Comparison of ENCODE assay signal across 8 mouse cellular contexts in the genomic region with DNA sequence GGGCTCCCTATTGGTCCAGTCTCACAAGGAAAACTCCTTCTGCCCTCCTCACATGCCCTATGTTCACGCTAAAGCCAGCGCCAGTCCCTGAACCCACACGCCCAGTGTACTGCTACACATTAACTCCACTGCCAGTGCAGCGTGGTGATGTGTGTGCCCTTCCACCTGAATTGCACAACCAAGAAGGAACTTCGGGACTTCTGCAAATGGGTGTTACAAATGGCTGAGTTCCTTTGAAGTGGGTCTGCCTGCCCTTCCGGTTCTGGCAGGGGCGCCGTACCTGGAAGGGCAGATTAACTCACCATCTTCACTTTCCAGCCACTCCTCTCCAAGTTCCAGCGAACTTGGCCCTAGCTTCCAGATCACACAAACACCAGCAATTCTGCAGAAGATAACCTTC. TPM values are rescaled to one million over a fixed set of nuclear protein-coding genes. Genes with fewer than 3 reads are reported as not detected.
DNase-seq lines count a peak whose midpoint lies in the region; ATAC-seq and TF ChIP-seq lines count a peak whose summit lies in the region.

No protein-coding gene starts in this region.

- H3K4me2 ChIP-seq in embryonic facial prominence, embryonic 11.5 days (ENCODE audit: low read depth, low read length), result peak overlapping the region; percentile 54
- H3K4me2 ChIP-seq in hindbrain, embryonic 16.5 days (ENCODE audit: low read length), result peak overlapping the region; percentile 67
- H3K4me2 ChIP-seq in liver, embryonic 15.5 days, result peak overlapping the region; percentile 61

- no peak overlapping the region for H3K9ac ChIP-seq in ES-Bruce4 (ENCODE audit: low read depth, poor library complexity, severe bottlenecking)
- H3K9ac ChIP-seq in embryonic facial prominence, embryonic 11.5 days (replicated peaks; ENCODE audit: low read length), result no peak overlapping the region; the same call in 1 of the 2 replicates
- no peak overlapping the region for H3K9ac ChIP-seq in hindbrain, embryonic 16.5 days (ENCODE audit: low read depth, low read length)
- no peak overlapping the region for H3K9ac ChIP-seq in liver, embryonic 15.5 days

- no peak for TF ChIP-seq CTCF in ES-Bruce4 (IDR thresholded peaks at IDR 0.05; ENCODE audit: low read depth, low read length)

- TF ChIP-seq EP300 in ES-Bruce4 (IDR thresholded peaks at IDR 0.05; ENCODE audit: insufficient read depth, low read depth, low read length), result no peak

- H3K9me3 ChIP-seq in ES-Bruce4 (replicated peaks; ENCODE audit: control insufficient read depth, insufficient read depth, low read length, poor library complexity, severe bottlenecking), result no peaks in the 10 kb centered on the region
- no peaks in the 10 kb centered on the region for H3K9me3 ChIP-seq in embryonic facial prominence, embryonic 11.5 days (replicated peaks; ENCODE audit: control insufficient read depth, low read length)
- no peaks in the 10 kb centered on the region for H3K9me3 ChIP-seq in hindbrain, embryonic 16.5 days (ENCODE audit: control insufficient read depth, low read length)
- H3K9me3 ChIP-seq in liver, embryonic 15.5 days (replicated peaks), result no peaks in the 10 kb centered on the region

- TF ChIP-seq POLR2A in ES-Bruce4 (IDR thresholded peaks at IDR 0.05; ENCODE audit: insufficient read depth, low read length), result no peak

- no peak for DNase-seq in embryonic facial prominence, embryonic 11.5 days (ENCODE audit: low spot score)
- no peak for DNase-seq in cerebellum, adult 11 months
- no peak for DNase-seq in cerebellum, adult 9-11 months
- no peak for DNase-seq in frontal cortex, postnatal 36 days (ENCODE audit: low spot score in 2 of 2)

- no peak for ATAC-seq in embryonic facial prominence, embryonic 11.5 days (replicated peaks; ENCODE audit: insufficient number of reproducible peaks, low FRiP score, low TSS enrichment, low read depth)
- no peak for ATAC-seq in hindbrain, embryonic 16.5 days
- ATAC-seq in liver, embryonic 15.5 days (ENCODE audit: insufficient read depth), result peak; percentile 14; the same call in 1 of the 2 replicates
- ATAC-seq in neutrophil, adult 5-6 weeks (ENCODE audit: extremely low read depth, insufficient number of reproducible peaks, low FRiP score, poor library complexity, severe bottlenecking), result peak; percentile 68

- H3K27ac ChIP-seq in ES-Bruce4 (ENCODE audit: insufficient read depth, low read length), result no peak overlapping the region
- peak overlapping the region; percentile 66; the same call in 1 of the 2 replicates for H3K27ac ChIP-seq in embryonic facial prominence, embryonic 11.5 days (replicated peaks; ENCODE audit: low read depth, low read length)
- H3K27ac ChIP-seq in hindbrain, embryonic 16.5 days (ENCODE audit: low read depth, low read length), result peak overlapping the region; percentile 41
- H3K27ac ChIP-seq in liver, embryonic 15.5 days (replicated peaks), result peak overlapping the region; percentile 83

- 37% methylated on average over 9 of the region's 9 CpGs for WGBS in embryonic facial prominence, embryonic 11.5 days
- WGBS in hindbrain, embryonic 16.5 days, result 41% methylated on average over 9 of the region's 9 CpGs
- whole genome bisulfite sequencing in liver, embryonic 15.5 days (ENCODE audit: insufficient replicate concordance), result 9% methylated on average over 9 of the region's 9 CpGs

- H3K4me1 ChIP-seq in ES-Bruce4 (ENCODE audit: control insufficient read depth, insufficient read depth, low read length), result peaks cover 4% of the 10 kb centered on the region
- peaks cover 3% of the 10 kb centered on the region for H3K4me1 ChIP-seq in embryonic facial prominence, embryonic 11.5 days (ENCODE audit: control insufficient read depth, insufficient read depth, low read length)
- H3K4me1 ChIP-seq in hindbrain, embryonic 16.5 days (ENCODE audit: control insufficient read depth, insufficient read depth, low read depth, low read length), result peaks cover 23% of the 10 kb centered on the region
- peaks cover 40% of the 10 kb centered on the region for H3K4me1 ChIP-seq in liver, embryonic 15.5 days (replicated peaks)

- no peaks in the 10 kb centered on the region for H3K36me3 ChIP-seq in ES-Bruce4 (ENCODE audit: control insufficient read depth, insufficient read depth, low read length, poor library complexity, severe bottlenecking)
- no peaks in the 10 kb centered on the region for H3K36me3 ChIP-seq in embryonic facial prominence, embryonic 11.5 days (replicated peaks; ENCODE audit: control insufficient read depth, insufficient read depth, low read depth, low read length)
- no peaks in the 10 kb centered on the region for H3K36me3 ChIP-seq in hindbrain, embryonic 16.5 days (ENCODE audit: control insufficient read depth, insufficient read depth, low read length)
- no peaks in the 10 kb centered on the region for H3K36me3 ChIP-seq in liver, embryonic 15.5 days (replicated peaks)

- H3K27me3 ChIP-seq in ES-Bruce4 (ENCODE audit: control insufficient read depth, insufficient read depth, low read length, poor library complexity, severe bottlenecking), result no peaks in the 10 kb centered on the region
- H3K27me3 ChIP-seq in embryonic facial prominence, embryonic 11.5 days (ENCODE audit: control insufficient read depth, insufficient read depth, low read length), result no peaks in the 10 kb centered on the region
- H3K27me3 ChIP-seq in hindbrain, embryonic 16.5 days (replicated peaks; ENCODE audit: control insufficient read depth, insufficient read depth, low read length), result no peaks in the 10 kb centered on the region
- peaks cover 40% of the 10 kb centered on the region for H3K27me3 ChIP-seq in liver, embryonic 15.5 days

- peak overlapping the region; percentile 26 for H3K4me3 ChIP-seq in ES-Bruce4 (ENCODE audit: low read depth, low read length)
- H3K4me3 ChIP-seq in embryonic facial prominence, embryonic 11.5 days (ENCODE audit: low read depth, low read length), result no peak overlapping the region
- H3K4me3 ChIP-seq in hindbrain, embryonic 16.5 days (ENCODE audit: low read length), result no peak overlapping the region
- H3K4me3 ChIP-seq in liver, embryonic 15.5 days (replicated peaks), result peak overlapping the region; percentile 26

RNA-seq across cellular contexts. Expression of gene Egln3, which starts 12.5 kb away (rescaled TPM):
- polyA plus RNA-seq in ES-Bruce4 (2011; ENCODE audit: insufficient read depth, insufficient read length, low read depth, missing spikeins), result 19.2 and 20.0 TPM in 2 replicates
- polyA plus RNA-seq in embryonic facial prominence, embryonic 11.5 days (2014; fragmentation: Nextera tagmentation; extraction: Ambion mirVana), result 5.8 TPM in 2 replicates
- polyA plus RNA-seq in hindbrain, embryonic 16.5 days (2015; fragmentation: Nextera tagmentation; extraction: Ambion mirVana), result 7.4 and 7.6 TPM in 2 replicates
- 2.3 and 3.5 TPM in 2 replicates for polyA plus RNA-seq in liver, embryonic 15.5 days (2015; fragmentation: Nextera tagmentation; extraction: Ambion mirVana)
- total RNA-seq in neutrophil, adult 5-6 weeks (2017), result 7.6 and 9.6 TPM in 2 replicates

Comparison
In these comparisons a context has a peak if more than half of its experiments do, and no peak if none do; other contexts are left out.
1. H3K4me3 ChIP-seq: peak in ES-Bruce4 (single experiment) and liver, embryonic 15.5 days (single experiment); none in embryonic facial prominence, embryonic 11.5 days (single experiment) and hindbrain, embryonic 16.5 days (single experiment).
2. ATAC-seq: peak in liver, embryonic 15.5 days (single experiment) and neutrophil, adult 5-6 weeks (single experiment); none in embryonic facial prominence, embryonic 11.5 days (single experiment) and hindbrain, embryonic 16.5 days (single experiment).
3. Peak in every context shown above with its lines, with median percentiles within 50 percentile points of each other: H3K4me2 ChIP-seq.